Mouse (Mus musculus) testis, adult 2 months (tissue): ENCODE data around the gene Slc10a7. TPM values are rescaled to one million over a fixed set of nuclear protein-coding genes. Genes with fewer than 3 reads are reported as not detected.
A peak's percentile ranks its signal among the peaks of the same experiment; 100 is the strongest.

Experiments used
- H3K27ac ChIP-seq: fragments of 200-500 bp; 2 replicates; pipeline ENCODE4 v1.5.1; 2012; ENCODE audit warnings: low read depth, low read length; ENCODE audit not compliant: control insufficient read depth, insufficient read depth
- H3K27me3 ChIP-seq: fragments of 200-500 bp; 2 replicates; pipeline ENCODE4 v1.6.1; 2012; ENCODE audit warnings: mild to moderate bottlenecking, low read length, moderate library complexity; ENCODE audit not compliant: control insufficient read depth, insufficient read depth
- H3K36me3 ChIP-seq: fragments of 200-500 bp; 2 replicates; pipeline ENCODE4 v1.6.1; 2012; ENCODE audit warnings: mild to moderate bottlenecking, low read length; ENCODE audit not compliant: control insufficient read depth, insufficient read depth
- H3K4me1 ChIP-seq: fragments of 200-500 bp; 2 replicates; pipeline ENCODE4 v1.6.1; 2012; ENCODE audit warnings: low read length; ENCODE audit not compliant: control insufficient read depth, insufficient read depth
- H3K4me3 ChIP-seq: fragments of 200-500 bp; 2 replicates; pipeline ENCODE4 v1.5.1; 2012; ENCODE audit warnings: low read depth, mild to moderate bottlenecking, low read length, moderate library complexity, mixed read lengths; ENCODE audit not compliant: control insufficient read depth
- CTCF ChIP-seq: fragments of 200-500 bp; IDR thresholded peaks from 2 replicates; pipeline ENCODE4 v1.5.1; 2012; ENCODE audit warnings: low read depth, mild to moderate bottlenecking, inconsistent platforms, low read length, moderate library complexity; ENCODE audit not compliant: control insufficient read depth, insufficient read depth, insufficient replicate concordance
- POLR2A ChIP-seq: fragments of 200-500 bp; IDR thresholded peaks from 2 replicates; pipeline ENCODE4 v1.6.1; 2012; ENCODE audit warnings: low read depth, mild to moderate bottlenecking, inconsistent platforms, low read length, moderate library complexity; ENCODE audit not compliant: control insufficient read depth
- polyA plus RNA-seq: library from polyadenylated mRNA; depleted of rRNA; stranded (reverse); fragments of >200 nt; gene quantifications from 2 replicates; pipeline ENCODE4 v1.2.3, GENCODE M21; 2012

The Slc10a7 gene
- polyA plus RNA-seq, 1 experiment, result 10.8 TPM

- no peak for TF ChIP-seq POLR2A
- TF ChIP-seq CTCF, result no peak
- H3K36me3 ChIP-seq, result no peaks in the 10 kb centered on the region
- H3K27me3 ChIP-seq, result no peaks in the 10 kb centered on the region
- H3K4me1 ChIP-seq, result no peaks in the 10 kb centered on the region
- no peak overlapping the region for H3K4me3 ChIP-seq
- H3K27ac ChIP-seq, result no peak overlapping the region
These were observed 6.4 kb upstream of the Slc10a7 start for GRCm38 (mm10) chr8:78502706-78503105.

GRCm38 (mm10) chr8:78507979-78508718 is 997 bp upstream of the Slc10a7 start:
- Histone ChIP-seq H3K27ac (peak overlapping the region; percentile 39), H3K4me1 (peaks cover 3% of the 10 kb centered on the region), H3K27me3 (no peaks in the 10 kb centered on the region), H3K4me3 (peak overlapping the region; percentile 95), H3K36me3 (no peaks in the 10 kb centered on the region)
- TF ChIP-seq CTCF (no peak), POLR2A (no peak)

GRCm38 (mm10) chr8:78508719-78509272 is 350 bp upstream of the Slc10a7 start, which contains the start of gene Rbmxl1:
Rbmxl1 (minus strand) TSS chr8:78508898.
- peak within 1 kb of the TSS; percentile 95 for H3K4me3 ChIP-seq
- H3K4me1 ChIP-seq, result peaks cover 3% of the 10 kb centered on the region
- H3K27ac ChIP-seq, result peak within 1 kb of the TSS; percentile 91
- H3K27me3 ChIP-seq, result no peaks in the 10 kb centered on the region
- no peaks in the 10 kb centered on the region for H3K36me3 ChIP-seq
- TF ChIP-seq POLR2A (peak; percentile 82), CTCF (no peak)

GRCm38 (mm10) chr8:78510094-78510493 is 948 bp downstream of the Slc10a7 start:
- Histone ChIP-seq H3K36me3 (no peaks in the 10 kb centered on the region), H3K27me3 (no peaks in the 10 kb centered on the region), H3K4me1 (peaks cover 3% of the 10 kb centered on the region), H3K27ac (peak overlapping the region; percentile 91), H3K4me3 (peak overlapping the region; percentile 95)
- TF ChIP-seq POLR2A, result no peak; the same call in 1 of the 2 replicates
- no peak for TF ChIP-seq CTCF

GRCm38 (mm10) chr8:78510926-78511325 is 1.8 kb downstream of the Slc10a7 start:
- Histone ChIP-seq H3K36me3 (no peaks in the 10 kb centered on the region), H3K27ac (no peak overlapping the region), H3K27me3 (no peaks in the 10 kb centered on the region), H3K4me3 (no peak overlapping the region; the same call in 1 of the 2 replicates), H3K4me1 (peaks cover 3% of the 10 kb centered on the region)
- TF ChIP-seq CTCF (no peak), POLR2A (no peak)

GRCm38 (mm10) chr8:78513106-78513505 is 4.0 kb downstream of the Slc10a7 start:
- TF ChIP-seq CTCF (no peak), POLR2A (no peak)
- Histone ChIP-seq H3K27ac (no peak overlapping the region), H3K27me3 (no peaks in the 10 kb centered on the region), H3K4me1 (peaks cover 3% of the 10 kb centered on the region), H3K36me3 (no peaks in the 10 kb centered on the region), H3K4me3 (no peak overlapping the region)

- Histone ChIP-seq H3K36me3 (no peaks in the 10 kb centered on the region), H3K4me3 (no peak overlapping the region), H3K4me1 (peaks cover 3% of the 10 kb centered on the region), H3K27ac (no peak overlapping the region), H3K27me3 (no peaks in the 10 kb centered on the region)
- TF ChIP-seq POLR2A (no peak), CTCF (no peak)
These were observed 5.6 kb downstream of the Slc10a7 start for GRCm38 (mm10) chr8:78514706-78515105.

- Histone ChIP-seq H3K4me3 (no peak overlapping the region), H3K4me1 (peaks cover 3% of the 10 kb centered on the region), H3K27me3 (no peaks in the 10 kb centered on the region), H3K27ac (no peak overlapping the region), H3K36me3 (no peaks in the 10 kb centered on the region)
- TF ChIP-seq POLR2A, result no peak
- TF ChIP-seq CTCF, result no peak
These were observed 6.0 kb downstream of the Slc10a7 start for GRCm38 (mm10) chr8:78515132-78515531.
